Mouse (Mus musculus) MEL (cell line): ENCODE data around the gene Pde10a. TPM values are rescaled to one million over a fixed set of nuclear protein-coding genes. Genes with fewer than 3 reads are reported as not detected.

Source experiments
- DNase-seq: peaks from one replicate; pipeline ENCODE4 v3.0.0; 2011; ENCODE audit warnings: low read depth, low spot score
- H3K27ac ChIP-seq: 2 replicates; pipeline ENCODE4 v1.5.1; 2012; ENCODE audit warnings: low read depth, mild to moderate bottlenecking, control low read depth, low read length, moderate library complexity; ENCODE audit not compliant: control insufficient read depth
- H3K27me3 ChIP-seq, 2 experiments: fragments of 150-350 bp in 1 of 2; sonication (generic) in 1 of 2; 2 replicates each; pipeline ENCODE4 v1.6.1; 2012; ENCODE audit warnings: low read length in 2 of 2, mild to moderate bottlenecking in 2 of 2, improper control_type of control experiment in 1 of 2, moderate library complexity in 1 of 2; ENCODE audit not compliant: insufficient read depth in 2 of 2, control insufficient read depth in 1 of 2
- H3K36me3 ChIP-seq, 2 experiments: 2 replicates each; pipeline ENCODE4 v1.6.1; 2012 to 2014; ENCODE audit warnings: low read length in 2 of 2, improper control_type of control experiment in 1 of 2, inconsistent platforms in 1 of 2, mild to moderate bottlenecking in 1 of 2; ENCODE audit not compliant: insufficient read depth in 2 of 2, control insufficient read depth in 1 of 2
- H3K4me1 ChIP-seq, 2 experiments: fragments of 150-350 bp in 1 of 2; sonication (generic) in 1 of 2; 2 replicates each; pipeline ENCODE4 v1.6.1; 2012; ENCODE audit warnings: low read length in 2 of 2, improper control_type of control experiment in 1 of 2, mild to moderate bottlenecking in 1 of 2; ENCODE audit not compliant: insufficient read depth in 2 of 2, control insufficient read depth in 1 of 2
- H3K4me3 ChIP-seq, 2 experiments: fragments of 150-350 bp in 1 of 2; sonication (generic) in 1 of 2; 2 replicates each; pipeline ENCODE4 v1.5.1; 2012; ENCODE audit warnings: low read depth in 2 of 2, low read length in 2 of 2, mild to moderate bottlenecking in 2 of 2, moderate library complexity in 2 of 2, control low read depth in 1 of 2, improper control_type of control experiment in 1 of 2; ENCODE audit not compliant: control insufficient read depth in 1 of 2, insufficient read depth in 1 of 2
- H3K79me2 ChIP-seq: 2 replicates; pipeline ENCODE4 v1.6.1; 2012; ENCODE audit warnings: mild to moderate bottlenecking, low read length, moderate library complexity; ENCODE audit not compliant: control insufficient read depth, poor library complexity, insufficient read depth
- H3K9ac ChIP-seq: 2 replicates; pipeline ENCODE4 v1.6.1; 2012; ENCODE audit warnings: low read depth, mild to moderate bottlenecking, control low read depth, low read length, moderate library complexity; ENCODE audit not compliant: control insufficient read depth, poor library complexity, severe bottlenecking
- H3K9me3 ChIP-seq: fragments of 150-350 bp; sonication (generic); replicated peaks from 2 replicates; pipeline ENCODE4 v1.6.1; 2012; ENCODE audit warnings: mild to moderate bottlenecking, low read length, improper control_type of control experiment, moderate library complexity; ENCODE audit not compliant: insufficient read depth
- CHD1 ChIP-seq: IDR thresholded peaks from 2 replicates; pipeline ENCODE4 v1.6.1; 2012; ENCODE audit warnings: low read depth, mild to moderate bottlenecking, inconsistent platforms, low read length, improper control_type of control experiment
- CHD2 ChIP-seq: IDR thresholded peaks from 2 replicates; pipeline ENCODE4 v1.6.1; 2011; ENCODE audit warnings: low read length, improper control_type of control experiment
- E2F4 ChIP-seq: IDR thresholded peaks from 2 replicates; pipeline ENCODE4 v1.6.1; 2011; ENCODE audit warnings: low read depth, low read length, improper control_type of control experiment, borderline replicate concordance
- ELF1 ChIP-seq: IDR thresholded peaks from 2 replicates; pipeline ENCODE4 v1.6.1; 2014; ENCODE audit warnings: low read depth, mild to moderate bottlenecking, inconsistent platforms, low read length, improper control_type of control experiment, moderate library complexity
- EP300 ChIP-seq, 2 experiments: IDR thresholded peaks; 2 replicates each; pipeline ENCODE4 v1.6.1; 2011; ENCODE audit warnings: improper control_type of control experiment in 2 of 2, low read length in 2 of 2, low read depth in 1 of 2, mild to moderate bottlenecking in 1 of 2
- JUND ChIP-seq: IDR thresholded peaks from 2 replicates; pipeline ENCODE4 v1.6.1; 2011; ENCODE audit warnings: low read depth, mild to moderate bottlenecking, improper control_type of control experiment, low read length
- KAT2A ChIP-seq: conservative IDR thresholded peaks from 2 replicates; pipeline ENCODE4 v1.6.1; 2012; ENCODE audit warnings: low read depth, low read length, improper control_type of control experiment, inconsistent platforms
- MAFK ChIP-seq: IDR thresholded peaks from 2 replicates; pipeline ENCODE4 v1.6.1; 2011; ENCODE audit warnings: low read depth, mild to moderate bottlenecking, low read length, improper control_type of control experiment, borderline replicate concordance
- MAX ChIP-seq: IDR thresholded peaks from 2 replicates; pipeline ENCODE4 v1.6.1; 2011; ENCODE audit warnings: low read length, improper control_type of control experiment
- MEF2A ChIP-seq: IDR thresholded peaks from 2 replicates; pipeline ENCODE4 v1.6.1; 2014; ENCODE audit warnings: low read depth, mild to moderate bottlenecking, inconsistent platforms, low read length, improper control_type of control experiment; ENCODE audit not compliant: poor library complexity, insufficient replicate concordance, severe bottlenecking; ENCODE audit errors: extremely low read depth
- MYB ChIP-seq: IDR thresholded peaks from 2 replicates; pipeline ENCODE4 v1.6.1; 2011; ENCODE audit warnings: mild to moderate bottlenecking, low read depth, low read length, improper control_type of control experiment
- MYC ChIP-seq: IDR thresholded peaks from 2 replicates; pipeline ENCODE4 v1.6.1; 2011; ENCODE audit warnings: low read depth, mild to moderate bottlenecking, low read length, improper control_type of control experiment, moderate library complexity
- NELFE ChIP-seq: IDR thresholded peaks from 2 replicates; pipeline ENCODE4 v1.6.1; 2011; ENCODE audit warnings: low read depth, low read length, improper control_type of control experiment
- NRF1 ChIP-seq: IDR thresholded peaks from 2 replicates; pipeline ENCODE4 v1.6.1; 2014; ENCODE audit warnings: low read depth, mild to moderate bottlenecking, inconsistent platforms, low read length, improper control_type of control experiment, moderate library complexity; ENCODE audit not compliant: poor library complexity, insufficient read depth, severe bottlenecking
- POLR2AphosphoS2 ChIP-seq: IDR thresholded peaks from 2 replicates; pipeline ENCODE4 v1.6.1; 2011; ENCODE audit warnings: low read length, improper control_type of control experiment
- POLR2AphosphoS5 ChIP-seq: IDR thresholded peaks from 2 replicates; pipeline ENCODE4 v1.6.1; 2012; ENCODE audit warnings: low read depth, borderline replicate concordance, mild to moderate bottlenecking, inconsistent platforms, low read length, moderate library complexity, mixed read lengths
- RCOR1 ChIP-seq: IDR thresholded peaks from 2 replicates; pipeline ENCODE4 v1.6.1; 2012; ENCODE audit warnings: low read depth, mild to moderate bottlenecking, inconsistent platforms, low read length, improper control_type of control experiment
- SIN3A ChIP-seq: IDR thresholded peaks from 2 replicates; pipeline ENCODE4 v1.6.1; 2012; ENCODE audit warnings: low read length, improper control_type of control experiment, inconsistent platforms
- SMC3 ChIP-seq: IDR thresholded peaks from 2 replicates; pipeline ENCODE4 v1.6.1; 2011; ENCODE audit warnings: low read depth, low read length, improper control_type of control experiment
- TAL1 ChIP-seq: IDR thresholded peaks from 2 replicates; pipeline ENCODE4 v1.6.1; 2012; ENCODE audit warnings: mild to moderate bottlenecking, inconsistent platforms, low read length, moderate library complexity, mixed read lengths
- TBP ChIP-seq: IDR thresholded peaks from 2 replicates; pipeline ENCODE4 v1.8.0; 2011; ENCODE audit warnings: low read depth, low read length, improper control_type of control experiment
- TCF12 ChIP-seq: IDR thresholded peaks from 2 replicates; pipeline ENCODE4 v1.6.1; 2014; ENCODE audit warnings: low read depth, mild to moderate bottlenecking, inconsistent platforms, low read length, improper control_type of control experiment, moderate library complexity
- UBTF ChIP-seq: IDR thresholded peaks from 2 replicates; pipeline ENCODE4 v1.6.1; 2012; ENCODE audit warnings: low read depth, mild to moderate bottlenecking, inconsistent platforms, low read length, improper control_type of control experiment, moderate library complexity, borderline replicate concordance; ENCODE audit not compliant: insufficient read depth
- USF2 ChIP-seq, 2 experiments: IDR thresholded peaks; 2 replicates each; pipeline ENCODE4 v1.6.1; 2011 to 2012; ENCODE audit warnings: improper control_type of control experiment in 2 of 2, low read length in 2 of 2, borderline replicate concordance in 1 of 2, inconsistent platforms in 1 of 2, low read depth in 1 of 2, mild to moderate bottlenecking in 1 of 2; ENCODE audit not compliant: insufficient read depth in 1 of 2
- ZKSCAN1 ChIP-seq: IDR thresholded peaks from 2 replicates; pipeline ENCODE4 v1.6.1; 2012; ENCODE audit warnings: low read depth, mild to moderate bottlenecking, inconsistent platforms, low read length, improper control_type of control experiment, moderate library complexity
- ZNF384 ChIP-seq: IDR thresholded peaks from 2 replicates; pipeline ENCODE4 v1.6.1; 2012; ENCODE audit warnings: low read depth, mild to moderate bottlenecking, inconsistent platforms, low read length, improper control_type of control experiment
- polyA plus RNA-seq, 2 experiments: library from polyadenylated mRNA; stranded (reverse) in 1 of 2; unstranded in 1 of 2; fragments of >175 nt in 1 of 2; fragments of >200 nt in 1 of 2; gene quantifications; 2 replicates each; pipeline versions ENCODE4 v1.2.1 to v1.2.4; 2012; ENCODE audit warnings: low replicate concordance in 2 of 2, low read depth in 1 of 2; ENCODE audit not compliant: insufficient read length in 2 of 2, insufficient read depth in 1 of 2, missing spikeins in 1 of 2
- total RNA-seq: library from RNA; depleted of rRNA; stranded (reverse); fragments of 300-350 nt; gene quantifications from 2 replicates; pipeline ENCODE4 v1.2.3, GENCODE M21; 2012

Pde10a gene
- total and polyA plus RNA-seq, 3 experiments = 3.1 to 6.9 TPM; not detected in 1

DNA sequence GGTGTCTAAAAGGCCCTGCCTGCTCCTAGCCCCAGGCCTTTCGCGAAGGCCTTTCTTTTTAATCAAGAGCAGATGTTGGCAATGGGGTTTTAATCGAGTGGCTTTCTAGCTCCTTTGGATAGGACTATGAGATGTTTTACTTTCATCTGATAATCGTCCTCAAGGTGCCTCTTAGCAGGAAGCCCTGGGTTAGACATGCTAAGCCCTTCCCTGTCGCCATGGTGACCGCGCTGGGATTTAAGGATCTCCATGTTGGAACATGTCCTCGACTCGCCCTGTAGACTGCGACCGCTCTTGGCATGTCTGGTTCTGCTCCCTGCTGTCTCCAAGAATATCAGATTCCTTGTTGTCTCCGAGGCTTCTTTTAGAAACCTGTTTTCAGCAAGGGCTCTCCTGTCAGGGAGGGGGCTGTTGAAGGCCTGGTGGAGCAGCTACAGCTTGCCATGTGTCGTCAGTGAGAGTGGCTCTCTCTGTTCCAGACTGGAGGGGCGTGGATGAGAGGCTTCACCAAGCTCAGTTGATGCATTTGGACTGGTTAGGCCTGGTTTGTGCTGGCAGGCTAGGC, 16.9 kb downstream of the Pde10a start:
- Histone ChIP-seq H3K4me3 (no peak overlapping the region), H3K9me3 (no peaks in the 10 kb centered on the region), H3K79me2 (no peaks in the 10 kb centered on the region), H3K27ac (no peak overlapping the region), H3K36me3 (no peaks in the 10 kb centered on the region), H3K4me1 (no peaks in the 10 kb centered on the region), H3K9ac (no peak overlapping the region), H3K27me3 (no peaks in the 10 kb centered on the region; a peak in 1 of 4 replicates)
- no peak for DNase-seq
- TF ChIP-seq MAFK (no peak), CHD2 (no peak), TAL1 (no peak), JUND (no peak), EP300 (IDR thresholded peaks at IDR 0.05; ENCODE audit: low read depth in 1 of 2, low read length in 2 of 2) (no peak), MEF2A (no peak), ELF1 (no peak), ZNF384 (no peak), TBP (no peak), POLR2AphosphoS5 (no peak), POLR2AphosphoS2 (no peak), MAX (no peak), TCF12 (no peak), NRF1 (no peak), MYB (no peak), SIN3A (no peak), SMC3 (no peak), NELFE (no peak), UBTF (no peak), USF2 (IDR thresholded peaks at IDR 0.05; ENCODE audit: borderline replicate concordance in 1 of 2, insufficient read depth in 1 of 2, low read depth in 1 of 2, low read length in 2 of 2) (no peak)

DNA sequence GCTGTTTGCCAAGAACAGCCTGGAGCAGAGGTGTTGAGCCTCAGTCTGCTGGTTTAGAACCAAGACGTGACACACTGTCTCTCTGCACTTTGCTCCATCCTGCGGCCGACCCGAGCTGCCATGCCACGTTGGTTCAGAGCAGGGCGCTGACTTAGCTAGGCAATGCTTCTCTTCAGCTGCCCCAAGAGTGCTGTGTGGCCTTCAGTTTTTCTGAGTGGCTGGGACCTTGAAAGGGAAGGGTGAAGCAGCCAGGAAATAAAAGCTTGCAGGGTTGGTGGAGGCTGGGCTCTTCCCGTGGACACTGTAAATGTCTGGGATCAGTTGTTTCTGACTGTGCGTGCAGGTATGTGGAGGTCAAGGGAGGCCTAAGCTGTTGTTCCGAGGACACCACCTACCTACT, 21.2 kb downstream of the Pde10a start:
- Histone ChIP-seq H3K36me3 (no peaks in the 10 kb centered on the region), H3K27ac (no peak overlapping the region), H3K9me3 (no peaks in the 10 kb centered on the region), H3K4me1 (no peaks in the 10 kb centered on the region), H3K27me3 (no peaks in the 10 kb centered on the region; a peak in 1 of 4 replicates), H3K4me3 (no peak overlapping the region), H3K9ac (no peak overlapping the region), H3K79me2 (no peaks in the 10 kb centered on the region)
- no peak for DNase-seq
- no peak for TF ChIP-seq MAX
- TF ChIP-seq MYB = no peak
- no peak for TF ChIP-seq E2F4
- no peak for TF ChIP-seq CHD1
- no peak for TF ChIP-seq MYC
- TF ChIP-seq ELF1 = no peak
- TF ChIP-seq POLR2AphosphoS5 = no peak
- no peak for TF ChIP-seq RCOR1
- no peak for TF ChIP-seq KAT2A
- no peak for TF ChIP-seq MAFK
- no peak for TF ChIP-seq ZKSCAN1
- TF ChIP-seq USF2 (IDR thresholded peaks at IDR 0.05; ENCODE audit: borderline replicate concordance in 1 of 2, insufficient read depth in 1 of 2, low read depth in 1 of 2, low read length in 2 of 2) = no peak
- no peak for TF ChIP-seq TAL1
- TF ChIP-seq TBP = no peak
